Comparison of ENCODE assay signal across 9 mouse cellular contexts in the genomic region with DNA sequence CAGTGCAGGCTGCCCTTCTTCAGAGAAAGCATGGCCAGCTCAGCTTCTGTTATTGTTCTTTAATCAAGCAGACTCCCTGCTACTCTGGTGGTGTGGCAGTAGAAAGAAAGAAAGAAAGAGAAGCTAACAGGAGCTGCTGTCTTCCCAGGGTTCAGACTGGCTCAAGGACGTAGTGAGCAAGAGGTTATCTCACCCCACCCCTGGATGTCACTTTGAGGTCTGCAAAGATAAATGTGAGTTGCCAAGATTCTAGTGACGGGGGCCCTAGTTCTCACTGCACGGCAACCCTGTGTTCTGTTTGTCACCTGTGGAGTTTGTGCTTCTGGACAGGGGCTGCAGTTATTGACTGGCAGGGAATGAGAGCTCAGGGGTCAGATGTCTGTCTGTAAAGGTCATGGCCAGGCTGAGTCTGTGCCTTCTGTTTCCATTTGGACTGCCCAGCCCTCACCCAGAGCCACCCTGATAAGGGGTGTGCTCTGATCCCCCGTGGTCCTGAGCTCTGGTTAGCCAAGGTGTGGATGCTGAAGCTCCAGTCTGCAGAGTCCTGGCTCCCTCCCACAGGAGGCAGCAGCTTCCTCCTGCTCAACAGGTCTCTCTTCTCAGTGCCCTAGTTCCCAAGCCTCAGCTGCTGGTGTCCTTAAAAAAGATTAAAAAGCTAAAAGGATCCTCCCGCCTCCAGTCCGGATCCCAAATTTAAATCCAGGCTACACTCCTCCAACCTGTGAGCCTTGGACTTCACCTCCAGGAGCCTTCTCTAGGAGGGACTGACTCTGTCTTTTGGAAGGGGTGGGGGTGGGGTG.
DNase-seq lines count a peak whose midpoint lies in the region; ATAC-seq lines count a peak whose summit lies in the region.
"Had no signal": no experiment of that assay in that cellular context is flagged by ENCODE, and none has a peak within 500 bp of the region (broad histone marks: within the 10 kb centered on the region; RNA-seq: fewer than 3 reads in every experiment).

No protein-coding gene starts in this region.

- no peak for ATAC-seq in neural tube, embryonic 11.5 days (ENCODE audit: insufficient read depth, low FRiP score, low TSS enrichment)
- no peak for ATAC-seq in forebrain, embryonic 15.5 days (replicated peaks)
- ATAC-seq in midbrain, embryonic 11.5 days (ENCODE audit: low FRiP score): no peak

- no peaks in the 10 kb centered on the region for H3K9me3 ChIP-seq in neural tube, embryonic 11.5 days (ENCODE audit: control insufficient read depth, low read length)
- no peaks in the 10 kb centered on the region for H3K9me3 ChIP-seq in forebrain, embryonic 15.5 days
- no peaks in the 10 kb centered on the region for H3K9me3 ChIP-seq in midbrain, embryonic 11.5 days (ENCODE audit: control insufficient read depth, low read length)

- H3K9ac ChIP-seq in neural tube, embryonic 11.5 days (ENCODE audit: low read length): 0 out of 2 replicates have a peak overlapping the region, but pooled peaks have one; percentile 15
- peak overlapping the region; percentile 56 for H3K9ac ChIP-seq in forebrain, embryonic 15.5 days (replicated peaks)
- H3K9ac ChIP-seq in midbrain, embryonic 11.5 days (ENCODE audit: low read length): 0 out of 2 replicates have a peak overlapping the region, but pooled peaks have one; percentile 24

- no peaks in the 10 kb centered on the region for H3K27me3 ChIP-seq in neural tube, embryonic 11.5 days (ENCODE audit: control insufficient read depth, insufficient read depth, low read length)
- no peaks in the 10 kb centered on the region for H3K27me3 ChIP-seq in forebrain, embryonic 15.5 days
- no peaks in the 10 kb centered on the region for H3K27me3 ChIP-seq in midbrain, embryonic 11.5 days (ENCODE audit: control insufficient read depth, insufficient read depth, low read length)

- no peak for DNase-seq in neural tube, embryonic 11.5 days (ENCODE audit: low spot score)
- no peak for DNase-seq in neural tube, embryonic 10.5 days (ENCODE audit: extremely low spot score, low spot score)
- DNase-seq in midbrain, embryonic 11.5 days (ENCODE audit: low spot score, missing footprints): peak; percentile 82
- DNase-seq in embryo, embryonic 11 days: no peak
- DNase-seq in kidney, postnatal 4 days: no peak
- no peak for DNase-seq in gastrocnemius, postnatal 36 days
- DNase-seq: cerebellum, postnatal 14 days; lung, postnatal 10 days had no signal

- 0 out of 2 replicates have a peak overlapping the region, but pooled peaks have one; percentile 9 for H3K4me2 ChIP-seq in neural tube, embryonic 11.5 days (ENCODE audit: low read depth)
- H3K4me2 ChIP-seq in forebrain, embryonic 15.5 days (replicated peaks): peak overlapping the region; percentile 53
- H3K4me2 ChIP-seq in midbrain, embryonic 11.5 days: no peak overlapping the region

- intact Hi-C loops in gastrocnemius, postnatal 36 days (cut with DNase I): no loop called here

- H3K27ac ChIP-seq in neural tube, embryonic 11.5 days (ENCODE audit: low read depth, low read length): no peak overlapping the region
- peak overlapping the region; percentile 80 for H3K27ac ChIP-seq in forebrain, embryonic 15.5 days (replicated peaks)
- H3K27ac ChIP-seq in midbrain, embryonic 11.5 days (ENCODE audit: low read depth, low read length): no peak overlapping the region

- H3K4me1 ChIP-seq in neural tube, embryonic 11.5 days (ENCODE audit: control insufficient read depth, insufficient read depth, low read length): peaks cover 8% of the 10 kb centered on the region
- H3K4me1 ChIP-seq in forebrain, embryonic 15.5 days: peaks cover 58% of the 10 kb centered on the region
- peaks cover 16% of the 10 kb centered on the region for H3K4me1 ChIP-seq in midbrain, embryonic 11.5 days (ENCODE audit: control insufficient read depth, insufficient read depth, low read length)

- WGBS in neural tube, embryonic 11.5 days: 51% methylated on average over 6 of the region's 6 CpGs
- 33% methylated on average over 6 of the region's 6 CpGs for WGBS in forebrain, embryonic 15.5 days
- 48% methylated on average over 6 of the region's 6 CpGs for WGBS in midbrain, embryonic 11.5 days

- H3K36me3 ChIP-seq in neural tube, embryonic 11.5 days (ENCODE audit: control insufficient read depth, insufficient read depth, low read length): no peaks in the 10 kb centered on the region
- no peaks in the 10 kb centered on the region for H3K36me3 ChIP-seq in forebrain, embryonic 15.5 days
- no peaks in the 10 kb centered on the region for H3K36me3 ChIP-seq in midbrain, embryonic 11.5 days (ENCODE audit: control insufficient read depth, insufficient read depth, low read length)

- no peak overlapping the region for H3K4me3 ChIP-seq in neural tube, embryonic 11.5 days (ENCODE audit: low read depth, low read length)
- H3K4me3 ChIP-seq in forebrain, embryonic 15.5 days: peak overlapping the region; percentile 40
- H3K4me3 ChIP-seq in midbrain, embryonic 11.5 days (ENCODE audit: low read depth, low read length): no peak overlapping the region
